Mouse (Mus musculus): ENCODE measurements around the gene Nat8f5.
"Not testable (repeated sequence)": the region's sequence is repeated elsewhere in the genome, so short reads cannot be mapped to it uniquely, and the experiment has no call there.

The Nat8f5 gene

GRCm38 (mm10) chr6:85820837-85821236, at the start of gene Nat8f5, which contains the start of gene Nat8f6:
Gene Nat8f5 (minus strand): TSS chr6:85820972.
Gene Nat8f6 (minus strand): TSS chr6:85820954.
- in situ Hi-C loops (cut with MseI, MboI) = loop anchor here in 1 of 2 experiments (5.0 kb wide), 1 partner anchor 74 kb away; no protein-coding TSS in a partner anchor

- in situ Hi-C loops (cut with MseI, MboI) = not testable (repeated sequence)
Measured at GRCm38 (mm10) chr6:85869006-85869405, 48.2 kb upstream of the Nat8f5 start, which contains the start of gene Nat8f2. Gene Nat8f2 (minus strand): TSS chr6:85869158.

DNA sequence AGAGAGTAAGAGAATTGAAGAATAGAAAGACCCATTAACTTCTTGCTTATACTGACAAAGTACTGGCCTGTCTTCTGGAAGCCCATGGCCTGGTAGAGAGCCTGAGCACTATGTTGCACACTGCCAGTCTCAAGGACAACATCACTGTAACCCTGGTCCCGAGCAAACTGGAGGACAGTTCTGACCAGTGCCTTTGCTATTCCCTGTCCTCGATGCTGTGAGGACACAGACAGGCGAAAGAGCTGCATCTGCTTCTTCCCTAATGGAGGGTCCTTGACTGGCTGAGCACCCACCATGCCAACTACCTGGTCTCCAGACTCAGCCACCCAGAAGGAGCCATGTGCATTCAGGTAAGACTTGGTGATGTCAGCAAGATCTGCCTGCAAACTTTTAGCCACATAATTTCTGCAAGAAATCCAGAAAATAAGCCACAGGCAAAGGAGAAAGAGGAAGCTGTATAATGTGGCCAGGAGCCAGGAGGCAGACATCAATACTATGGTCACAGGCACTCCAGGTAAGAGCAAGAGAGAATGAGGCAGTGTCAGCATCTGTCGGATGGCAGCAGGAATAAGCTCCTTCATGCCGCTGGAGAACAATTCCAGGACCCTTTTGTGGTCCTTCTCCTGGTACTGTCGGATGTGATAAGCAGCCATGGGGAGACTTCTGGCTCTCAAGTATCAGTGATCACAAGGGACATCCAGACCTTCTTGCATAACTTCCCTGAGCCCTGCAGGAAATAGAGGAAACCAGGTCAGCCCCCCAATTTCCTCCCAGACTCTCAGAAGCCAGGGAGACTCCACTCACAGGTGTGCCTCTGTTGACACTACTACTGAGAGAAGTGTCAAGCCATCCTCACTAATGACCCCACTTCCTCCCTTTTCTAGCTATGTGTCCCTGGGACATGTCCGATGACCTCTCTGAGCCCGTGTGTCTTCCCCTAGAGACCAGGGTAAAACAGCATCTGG, 47.2 kb upstream of the Nat8f5 start:
- in situ Hi-C loops (cut with MseI, MboI) = no loop called here

- in situ Hi-C loops (cut with MseI, MboI) = not testable (repeated sequence)
Measured at GRCm38 (mm10) chr6:85866995-85867394, 46.2 kb upstream of the Nat8f5 start.

DNA sequence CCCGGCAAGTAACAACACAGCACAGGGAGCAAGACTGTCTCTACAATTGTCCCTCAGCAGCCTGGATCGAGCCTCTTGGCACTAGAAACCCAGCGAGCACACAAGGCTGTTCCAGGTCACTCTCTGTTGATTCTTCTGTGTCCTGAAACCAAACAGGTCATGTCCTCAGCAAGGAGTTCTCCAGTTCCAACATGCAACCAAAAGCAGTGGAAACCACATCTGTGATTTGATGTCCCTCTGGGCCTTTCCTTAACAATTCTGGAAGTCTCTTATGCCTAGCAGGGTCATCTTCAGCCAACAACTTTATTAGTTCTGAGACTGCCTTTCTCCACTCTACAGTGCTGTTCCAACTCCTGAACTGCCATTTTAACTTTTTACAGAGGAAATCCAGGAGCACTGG, 45.4 kb upstream of the Nat8f5 start:
- in situ Hi-C loops (cut with MseI, MboI) = not testable (repeated sequence)

DNA sequence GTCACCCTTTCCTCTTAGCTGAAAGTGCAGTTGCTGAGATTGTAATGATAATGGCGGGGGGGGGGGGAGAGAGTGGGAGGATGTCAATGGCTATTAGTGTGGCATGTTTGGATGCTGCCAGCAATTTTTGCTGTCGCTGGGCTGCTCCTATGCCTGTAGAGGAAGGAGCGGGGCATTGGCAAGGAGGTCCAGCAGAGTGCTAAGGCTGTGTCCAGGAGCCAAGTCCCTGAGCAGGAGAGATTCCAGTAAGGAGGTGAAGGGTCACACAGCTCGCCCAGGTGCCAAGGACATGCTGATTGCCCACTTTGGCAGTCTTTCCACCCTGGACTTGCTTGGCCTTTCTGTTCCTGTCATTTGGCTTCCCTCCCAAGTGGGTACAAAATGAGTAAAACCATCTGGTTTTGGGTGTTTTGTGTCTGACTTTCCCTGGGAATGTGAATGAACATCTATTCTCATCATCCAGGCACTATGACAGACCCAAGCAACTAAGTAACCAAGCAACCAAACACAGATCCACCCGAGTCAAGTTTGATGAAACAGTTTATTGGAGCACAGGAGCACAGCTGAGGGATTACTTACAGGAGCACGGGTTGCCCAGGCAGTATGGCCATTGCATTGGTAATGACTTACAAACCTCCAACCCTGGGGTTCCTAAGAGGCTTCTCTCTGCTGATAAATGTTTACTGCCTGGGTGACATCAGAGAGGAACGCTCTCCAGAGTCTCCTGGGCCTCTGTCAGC, 44.3 kb upstream of the Nat8f5 start:
- in situ Hi-C loops (cut with MseI, MboI) = not testable (repeated sequence)

- in situ Hi-C loops (cut with MseI, MboI) = no loop called here
Measured at GRCm38 (mm10) chr6:85863840-85864239, 43.1 kb upstream of the Nat8f5 start.

DNA sequence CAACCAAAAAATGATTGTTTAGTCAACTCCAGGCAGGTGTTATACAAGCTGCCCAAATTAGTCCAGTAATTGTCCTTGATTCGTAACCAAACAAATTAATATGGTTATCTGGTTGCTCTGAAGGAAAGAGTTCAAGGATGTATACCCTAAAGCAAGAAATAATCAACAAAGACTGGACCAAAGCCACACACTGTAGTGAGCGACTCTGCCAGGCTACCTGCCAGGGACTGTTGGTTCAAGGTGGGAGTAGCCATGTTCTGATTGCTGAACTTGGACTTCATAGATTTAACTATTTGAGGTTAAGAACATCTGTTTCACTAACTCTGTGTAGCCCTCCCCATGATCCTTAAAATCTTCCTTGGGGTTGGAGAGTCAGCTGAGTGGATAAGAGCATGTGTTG, 42.4 kb upstream of the Nat8f5 start:
- in situ Hi-C loops (cut with MseI, MboI) = no loop called here

- in situ Hi-C loops (cut with MseI, MboI) = no loop called here
Measured at GRCm38 (mm10) chr6:85862565-85862964, 41.8 kb upstream of the Nat8f5 start.

DNA sequence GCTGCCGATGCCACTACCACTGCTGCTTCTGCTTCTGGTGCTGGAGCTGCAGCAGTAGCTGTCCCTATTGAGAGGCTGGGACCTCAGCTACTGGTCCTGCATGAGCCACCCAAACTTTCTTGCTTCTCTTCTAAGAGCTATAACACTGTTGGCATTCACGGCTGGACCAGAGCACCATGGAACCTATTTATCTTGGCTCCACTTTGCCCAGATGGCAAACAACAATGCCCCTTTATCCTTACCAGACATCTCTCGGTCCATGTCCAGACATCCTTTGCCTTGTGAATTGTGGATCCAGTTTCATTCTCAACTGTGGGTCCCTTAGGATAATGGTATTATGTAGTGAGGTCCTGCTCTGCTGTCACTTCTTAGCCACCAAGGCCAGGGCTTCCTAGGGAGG, 40.5 kb upstream of the Nat8f5 start:
- in situ Hi-C loops (cut with MseI, MboI) = no loop called here

DNA sequence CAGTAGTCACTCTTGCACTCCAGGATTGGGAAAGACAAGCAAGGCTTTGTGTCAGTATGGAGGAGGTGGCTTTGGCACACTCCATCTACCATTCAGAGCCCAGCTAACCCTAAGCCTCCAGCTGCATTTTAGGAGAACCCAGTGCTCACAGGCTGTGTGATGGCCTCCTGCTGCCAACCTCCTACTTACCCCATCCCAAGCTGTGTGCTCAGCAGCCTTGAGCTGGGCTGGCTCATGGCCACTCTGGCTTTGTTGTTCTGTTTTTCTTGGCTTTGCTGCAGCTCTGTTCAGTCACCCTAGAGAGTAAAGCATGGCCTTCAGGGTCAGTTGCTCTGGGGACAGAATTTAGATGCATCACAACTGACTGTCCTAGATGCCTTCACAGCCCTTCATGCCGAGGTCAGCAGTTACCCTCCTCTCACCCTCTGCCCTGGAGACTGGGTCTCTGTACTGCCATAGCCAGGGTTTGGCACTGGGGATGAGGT, 35.5 kb upstream of the Nat8f5 start:
- in situ Hi-C loops (cut with MseI, MboI) = no loop called here

DNA sequence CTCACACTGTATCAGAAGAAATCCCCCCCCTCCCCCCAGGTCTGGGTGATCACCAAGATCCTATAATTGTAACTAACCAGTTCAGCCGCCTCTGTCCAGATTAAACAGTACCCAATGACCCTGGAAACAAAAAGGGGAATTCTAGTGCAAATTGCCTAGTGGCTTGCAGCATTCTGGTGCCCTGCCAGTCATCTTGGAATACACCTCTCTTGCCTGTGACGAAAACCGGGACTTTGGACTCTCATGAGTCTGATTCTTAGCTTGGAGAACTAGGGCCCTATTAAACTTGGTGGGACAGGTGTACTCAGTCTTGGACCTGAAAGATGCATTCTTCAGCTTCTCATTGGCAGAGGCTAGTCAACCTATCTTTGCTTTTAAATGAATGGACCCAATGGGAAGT, 32.7 kb upstream of the Nat8f5 start:
- in situ Hi-C loops (cut with MseI, MboI) = no loop called here

DNA sequence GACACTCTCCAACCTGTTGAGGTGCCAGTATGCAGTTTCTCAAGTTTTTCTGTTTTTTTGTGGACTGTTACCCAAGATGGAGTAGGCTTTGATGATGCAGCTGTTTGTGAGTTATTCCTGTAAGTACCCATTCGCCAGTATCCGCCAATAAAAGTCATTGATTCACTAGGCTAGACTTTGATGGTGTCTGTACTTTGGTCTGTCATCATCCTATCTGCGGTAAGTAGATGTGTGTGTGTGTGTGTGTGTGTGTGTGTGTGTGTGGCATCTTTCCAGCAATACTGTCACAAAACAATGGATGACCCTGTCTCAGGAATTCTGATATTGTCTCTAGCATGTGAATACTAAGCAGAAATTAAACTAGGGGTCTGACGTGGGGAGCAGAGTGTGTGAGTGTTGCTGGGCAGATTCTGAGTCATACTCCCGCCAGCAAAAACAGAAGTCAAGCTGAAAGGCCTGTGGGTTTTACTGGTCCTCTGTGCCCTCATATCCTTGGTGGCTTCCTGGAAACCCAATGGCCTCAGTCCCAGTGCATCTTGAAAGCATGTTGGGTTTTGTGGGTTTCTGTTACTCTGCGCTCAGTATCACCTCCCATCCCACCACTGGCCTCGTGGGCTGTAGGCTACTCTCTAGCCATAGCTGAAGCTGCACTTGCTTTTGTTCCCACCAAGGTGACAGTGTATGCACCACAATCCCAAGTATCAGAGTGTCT, 30.4 kb upstream of the Nat8f5 start:
- in situ Hi-C loops (cut with MseI, MboI) = no loop called here

- in situ Hi-C loops (cut with MseI, MboI) = no loop called here
Measured at GRCm38 (mm10) chr6:85849240-85849639, 28.5 kb upstream of the Nat8f5 start.

GRCm38 (mm10) chr6:85848140-85848539, 27.4 kb upstream of the Nat8f5 start:
- in situ Hi-C loops (cut with MseI, MboI) = no loop called here

- in situ Hi-C loops (cut with MseI, MboI) = no loop called here
Measured at GRCm38 (mm10) chr6:85846921-85847320, 26.1 kb upstream of the Nat8f5 start.

GRCm38 (mm10) chr6:85843677-85844458, 23.1 kb upstream of the Nat8f5 start:
- in situ Hi-C loops (cut with MseI, MboI) = not testable (repeated sequence)

- in situ Hi-C loops (cut with MseI, MboI) = loop anchor here (5.0 to 10.0 kb wide), 2 partner anchors 52 to 65 kb away; partner anchors contain the start of gene Nat8f4 (in 1 of the 2)
Measured at GRCm38 (mm10) chr6:85839982-85840381, 19.2 kb upstream of the Nat8f5 start.

DNA sequence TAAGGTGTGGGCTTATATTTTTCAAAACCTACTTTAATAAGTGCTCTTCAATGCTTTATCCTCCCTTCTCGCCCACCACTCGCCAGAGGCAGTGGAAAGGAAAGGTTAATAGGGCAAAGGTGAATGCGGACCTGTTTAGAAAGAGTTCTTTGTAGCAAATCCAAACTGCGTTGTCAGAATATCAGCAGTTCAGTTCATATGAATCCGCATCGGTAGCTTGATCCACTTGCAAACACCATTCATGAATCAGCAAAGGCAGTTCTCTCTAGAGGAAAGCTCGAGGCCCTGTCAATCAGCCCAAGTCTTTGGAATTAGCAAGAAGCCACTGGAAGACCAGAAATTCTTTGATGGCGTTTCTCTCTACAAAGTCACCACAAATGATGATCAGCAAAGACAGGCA, 17.9 kb upstream of the Nat8f5 start:
- in situ Hi-C loops (cut with MseI, MboI) = loop anchor here (5.0 to 10.0 kb wide), 2 partner anchors 54 to 66 kb away; partner anchors contain the start of gene Nat8f4 (in 1 of the 2)

GRCm38 (mm10) chr6:85837307-85837706, 16.5 kb upstream of the Nat8f5 start:
- in situ Hi-C loops (cut with MseI, MboI) = loop anchor here (5.0 to 10.0 kb wide), 2 partner anchors 55 to 67 kb away; partner anchors contain the start of gene Nat8f4 (in 1 of the 2)
